Mouse (Mus musculus) midbrain, embryonic 13.5 days (tissue): Measurements from ENCODE around the gene Igsf9b. TPM values are rescaled to one million over a fixed set of nuclear protein-coding genes. Genes with fewer than 3 reads are reported as not detected.

ENCODE experiments used
- ATAC-seq: fragments of 200-750 bp; cut with Nextera tagmentation; 2 replicates; pipeline ENCODE4 v1.8.0; 2017; ENCODE audit warnings: mild to moderate bottlenecking, moderate TSS enrichment, moderate library complexity
- H3K27ac ChIP-seq: fragments of 300-500 bp; sonication (generic); 2 replicates; pipeline ENCODE4 v1.5.1; 2015; ENCODE audit warnings: inconsistent platforms, mild to moderate bottlenecking, moderate library complexity
- H3K27me3 ChIP-seq: fragments of 300-500 bp; sonication (generic); 2 replicates; pipeline ENCODE4 v1.6.1; 2015; ENCODE audit warnings: mild to moderate bottlenecking, inconsistent platforms
- H3K36me3 ChIP-seq: fragments of 300-500 bp; sonication (generic); 2 replicates; pipeline ENCODE4 v1.6.1; 2015; ENCODE audit warnings: mild to moderate bottlenecking, inconsistent platforms
- H3K4me1 ChIP-seq: fragments of 300-500 bp; sonication (generic); replicated peaks from 2 replicates; pipeline ENCODE4 v1.6.1; 2015; ENCODE audit warnings: inconsistent platforms
- H3K4me2 ChIP-seq: fragments of 300-500 bp; sonication (generic); replicated peaks from 2 replicates; pipeline ENCODE4 v1.6.1; 2015; ENCODE audit warnings: moderate library complexity, mild to moderate bottlenecking, inconsistent platforms
- H3K4me3 ChIP-seq: fragments of 300-500 bp; sonication (generic); replicated peaks from 2 replicates; pipeline ENCODE4 v1.5.1; 2015; ENCODE audit warnings: mild to moderate bottlenecking, inconsistent platforms
- H3K9ac ChIP-seq: fragments of 300-500 bp; sonication (generic); replicated peaks from 2 replicates; pipeline ENCODE4 v1.6.1; 2015; ENCODE audit warnings: mild to moderate bottlenecking, inconsistent platforms
- H3K9me3 ChIP-seq: fragments of 300-500 bp; sonication (generic); 2 replicates; pipeline ENCODE4 v1.6.1; 2016; ENCODE audit warnings: mild to moderate bottlenecking, inconsistent platforms
- WGBS: fragments of 180-500 bp; shearing (Covaris S2); methylation state at CpG from one replicate; pipeline ENCODE4 v1.1.7; 2015; 5-methylcytosine and 5-hydroxymethylcytosine counted together
- polyA plus RNA-seq: library from polyadenylated mRNA; unstranded; fragments of >200 nt; fragmentation: Nextera tagmentation; extraction: Ambion mirVana; gene quantifications from 2 replicates; pipeline ENCODE4 v1.2.1, GENCODE M21; 2015

Igsf9b gene
- polyA plus RNA-seq, 1 experiment from 2014 or later: 12.6 TPM

DNA sequence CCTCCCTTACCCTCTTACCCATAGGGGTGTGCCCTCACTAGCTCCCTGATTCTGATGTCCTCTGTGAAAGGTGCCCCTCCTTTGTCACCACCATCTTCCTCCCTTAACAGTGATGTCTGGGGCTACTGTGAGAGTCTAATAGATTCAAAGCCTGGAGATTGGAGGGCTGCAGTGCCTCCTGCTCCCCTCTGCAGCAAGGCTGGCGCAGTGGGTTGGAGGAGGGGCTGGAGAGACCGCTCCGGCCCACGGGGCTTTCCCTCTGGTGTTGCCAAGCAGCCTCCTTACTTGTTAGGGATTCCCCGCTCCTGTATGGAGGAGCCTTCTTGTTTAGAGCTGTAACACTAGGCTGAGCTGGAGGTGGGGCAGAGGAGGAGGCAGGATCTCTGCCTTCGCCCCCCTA is 9.6 kb downstream of the Igsf9b start:
- H3K4me3 ChIP-seq: no peak overlapping the region
- H3K4me1 ChIP-seq: peaks cover 58% of the 10 kb centered on the region
- peak; percentile 85 for ATAC-seq
- 5% methylated on average over 6 of the region's 6 CpGs for WGBS
- peak overlapping the region; percentile 43 for H3K4me2 ChIP-seq
- peak overlapping the region; percentile 51 for H3K9ac ChIP-seq
- H3K36me3 ChIP-seq: peaks cover 24% of the 10 kb centered on the region
- no peaks in the 10 kb centered on the region for H3K9me3 ChIP-seq
- no peaks in the 10 kb centered on the region; the same call in 1 of the 2 replicates for H3K27me3 ChIP-seq
- H3K27ac ChIP-seq: peak overlapping the region; percentile 90

DNA sequence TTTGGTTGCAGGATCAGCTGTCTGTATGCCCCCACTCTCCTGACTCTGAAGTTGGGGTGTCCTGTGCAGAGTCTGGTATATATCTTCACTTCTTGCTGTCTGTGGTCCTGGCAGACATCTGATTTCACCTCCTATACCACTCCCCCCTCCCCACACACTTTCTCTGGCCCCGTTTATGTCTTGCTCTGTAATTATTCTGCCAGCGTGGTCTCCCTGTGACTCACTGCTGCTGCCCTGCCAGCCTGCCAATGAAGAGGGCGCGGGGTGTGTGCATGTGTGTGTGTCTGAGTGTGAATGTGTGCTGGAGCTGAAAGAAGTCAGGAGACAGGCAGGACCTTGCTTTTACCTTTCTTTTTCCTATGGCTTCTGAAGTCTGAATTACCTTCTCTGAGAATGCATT is 11.0 kb downstream of the Igsf9b start:
- peaks cover 49% of the 10 kb centered on the region for H3K4me1 ChIP-seq
- ATAC-seq: no peak
- 84% methylated on average over 4 of the region's 4 CpGs for WGBS

GRCm38 (mm10) chr9:27313427-27313826 is 14.4 kb downstream of the Igsf9b start:
- ATAC-seq: no peak
- no peaks in the 10 kb centered on the region for H3K27me3 ChIP-seq
- H3K27ac ChIP-seq: no peak overlapping the region
- H3K4me1 ChIP-seq: peaks cover 18% of the 10 kb centered on the region
- no peaks in the 10 kb centered on the region for H3K9me3 ChIP-seq
- no peak overlapping the region for H3K9ac ChIP-seq
- H3K36me3 ChIP-seq: peaks cover 40% of the 10 kb centered on the region
- H3K4me3 ChIP-seq: no peak overlapping the region
- WGBS: 97% methylated on average over 5 of the region's 5 CpGs
- no peak overlapping the region for H3K4me2 ChIP-seq

More for the DNA sequence above, 11.0 kb downstream of the Igsf9b start:
- Histone ChIP-seq H3K4me3 (no peak overlapping the region), H3K36me3 (peaks cover 25% of the 10 kb centered on the region), H3K4me2 (no peak overlapping the region), H3K27ac (no peak overlapping the region), H3K9me3 (no peaks in the 10 kb centered on the region), H3K27me3 (no peaks in the 10 kb centered on the region; the same call in 1 of the 2 replicates), H3K9ac (no peak overlapping the region)

GRCm38 (mm10) chr9:27321267-27321666 is 22.3 kb downstream of the Igsf9b start:
- no peak overlapping the region for H3K9ac ChIP-seq
- WGBS: 90% methylated on average over 8 of the region's 8 CpGs
- H3K27ac ChIP-seq: no peak overlapping the region
- H3K4me2 ChIP-seq: no peak overlapping the region
- H3K9me3 ChIP-seq: no peaks in the 10 kb centered on the region
- no peaks in the 10 kb centered on the region for H3K4me1 ChIP-seq
- no peak overlapping the region for H3K4me3 ChIP-seq
- ATAC-seq: no peak
- H3K27me3 ChIP-seq: no peaks in the 10 kb centered on the region
- H3K36me3 ChIP-seq: peaks cover 63% of the 10 kb centered on the region

GRCm38 (mm10) chr9:27322277-27322676 is 23.3 kb downstream of the Igsf9b start:
- Histone ChIP-seq H3K9ac (no peak overlapping the region), H3K27me3 (no peaks in the 10 kb centered on the region), H3K4me3 (no peak overlapping the region), H3K4me1 (no peaks in the 10 kb centered on the region), H3K9me3 (no peaks in the 10 kb centered on the region), H3K4me2 (no peak overlapping the region), H3K36me3 (peaks cover 66% of the 10 kb centered on the region), H3K27ac (no peak overlapping the region)
- ATAC-seq: 0 out of 2 replicates have a peak, but pooled peaks have one; percentile 26
- WGBS: 83% methylated on average over 7 of the region's 7 CpGs

DNA sequence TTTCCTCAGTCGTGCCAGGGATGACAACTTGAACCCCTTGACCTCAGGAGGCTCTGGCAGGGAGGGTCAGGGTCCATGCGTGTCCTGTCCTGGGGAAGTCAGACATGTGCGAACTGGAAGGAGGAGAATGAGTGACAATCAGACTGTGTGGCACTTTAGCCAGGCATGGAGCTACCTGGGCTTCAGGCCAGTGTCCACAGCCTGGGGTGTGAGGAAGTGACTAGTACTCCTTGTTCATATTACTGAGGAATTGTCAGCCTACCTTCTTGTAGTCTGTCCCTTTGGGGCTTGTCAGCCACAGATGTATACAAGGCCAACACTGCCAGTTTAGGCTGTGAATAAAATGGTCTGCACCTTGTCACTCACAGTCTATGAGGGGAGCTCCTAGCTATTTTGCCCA is 24.4 kb downstream of the Igsf9b start:
- no peak overlapping the region for H3K27ac ChIP-seq
- H3K4me1 ChIP-seq: no peaks in the 10 kb centered on the region
- no peak overlapping the region for H3K9ac ChIP-seq
- no peak overlapping the region for H3K4me3 ChIP-seq
- H3K36me3 ChIP-seq: peaks cover 65% of the 10 kb centered on the region
- 92% methylated on average over 3 of the region's 3 CpGs for WGBS
- no peaks in the 10 kb centered on the region for H3K27me3 ChIP-seq
- no peaks in the 10 kb centered on the region for H3K9me3 ChIP-seq
- no peak for ATAC-seq
- no peak overlapping the region for H3K4me2 ChIP-seq

DNA sequence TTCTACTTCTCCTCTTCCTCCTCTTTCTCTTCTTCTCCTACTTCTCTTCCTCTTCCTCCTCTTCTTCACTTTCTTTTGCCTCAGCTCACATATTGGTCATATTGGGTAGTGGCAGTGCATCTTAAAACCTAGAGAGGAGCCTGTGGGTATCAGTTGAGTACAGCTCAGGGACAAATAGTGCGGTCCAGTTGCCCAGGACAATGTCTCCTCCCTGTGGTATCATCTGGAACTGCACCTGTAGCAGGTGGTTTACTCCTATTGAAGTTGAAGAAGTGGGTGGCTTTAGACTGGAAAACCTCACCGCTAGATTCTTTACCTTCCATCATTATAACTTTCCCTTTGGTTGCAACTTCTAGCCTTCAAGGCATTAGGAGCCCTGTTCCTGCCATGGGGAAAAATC is 26.9 kb downstream of the Igsf9b start:
- peaks cover 62% of the 10 kb centered on the region for H3K36me3 ChIP-seq
- H3K4me3 ChIP-seq: no peak overlapping the region
- no peak overlapping the region for H3K4me2 ChIP-seq
- H3K9me3 ChIP-seq: no peaks in the 10 kb centered on the region
- H3K4me1 ChIP-seq: no peaks in the 10 kb centered on the region
- H3K27me3 ChIP-seq: no peaks in the 10 kb centered on the region
- 0 out of 2 replicates have a peak, but pooled peaks have one; percentile 31 for ATAC-seq
- H3K27ac ChIP-seq: no peak overlapping the region
- H3K9ac ChIP-seq: no peak overlapping the region
- WGBS: 61% methylated on average over 2 of the region's 2 CpGs

- peaks cover 71% of the 10 kb centered on the region for H3K36me3 ChIP-seq
- ATAC-seq: no peak
- H3K9ac ChIP-seq: no peak overlapping the region
- H3K9me3 ChIP-seq: no peaks in the 10 kb centered on the region
- H3K27me3 ChIP-seq: no peaks in the 10 kb centered on the region
- no peak overlapping the region for H3K27ac ChIP-seq
- no peak overlapping the region for H3K4me2 ChIP-seq
- no peak overlapping the region for H3K4me3 ChIP-seq
- H3K4me1 ChIP-seq: no peaks in the 10 kb centered on the region
- 89% methylated on average over 3 of the region's 3 CpGs for WGBS
Observed at GRCm38 (mm10) chr9:27327558-27327957, 28.6 kb downstream of the Igsf9b start.

- H3K36me3 ChIP-seq: peaks cover 72% of the 10 kb centered on the region
- 92% methylated on average over 4 of the region's 4 CpGs for WGBS
- ATAC-seq: no peak
- H3K27ac ChIP-seq: no peak overlapping the region
- no peaks in the 10 kb centered on the region for H3K4me1 ChIP-seq
- no peak overlapping the region for H3K4me2 ChIP-seq
- H3K27me3 ChIP-seq: no peaks in the 10 kb centered on the region
- no peak overlapping the region for H3K4me3 ChIP-seq
- no peaks in the 10 kb centered on the region for H3K9me3 ChIP-seq
- H3K9ac ChIP-seq: no peak overlapping the region
Observed at GRCm38 (mm10) chr9:27330374-27330773, 31.4 kb downstream of the Igsf9b start.

- peaks cover 74% of the 10 kb centered on the region for H3K36me3 ChIP-seq
Observed at GRCm38 (mm10) chr9:27331538-27331937, 32.5 kb downstream of the Igsf9b start.

GRCm38 (mm10) chr9:27334895-27335294 is 35.9 kb downstream of the Igsf9b start:
- H3K27me3 ChIP-seq: no peaks in the 10 kb centered on the region
- peak; percentile 37 for ATAC-seq
- H3K36me3 ChIP-seq: peaks cover 48% of the 10 kb centered on the region
- H3K9ac ChIP-seq: no peak overlapping the region
- H3K27ac ChIP-seq: no peak overlapping the region
- WGBS: 88% methylated on average over 9 of the region's 9 CpGs
- H3K4me2 ChIP-seq: no peak overlapping the region
- H3K4me1 ChIP-seq: peaks cover 8% of the 10 kb centered on the region; the same call in 1 of the 2 replicates
- no peak overlapping the region for H3K4me3 ChIP-seq
- no peaks in the 10 kb centered on the region for H3K9me3 ChIP-seq

More at GRCm38 (mm10) chr9:27331538-27331937, 32.5 kb downstream of the Igsf9b start:
- ATAC-seq: no peak
- Histone ChIP-seq H3K9ac (no peak overlapping the region), H3K4me1 (peaks cover 3% of the 10 kb centered on the region; the same call in 1 of the 2 replicates), H3K27ac (no peak overlapping the region), H3K27me3 (no peaks in the 10 kb centered on the region), H3K9me3 (no peaks in the 10 kb centered on the region), H3K4me2 (no peak overlapping the region), H3K4me3 (no peak overlapping the region)
- 96% methylated on average over 7 of the region's 7 CpGs for WGBS

DNA sequence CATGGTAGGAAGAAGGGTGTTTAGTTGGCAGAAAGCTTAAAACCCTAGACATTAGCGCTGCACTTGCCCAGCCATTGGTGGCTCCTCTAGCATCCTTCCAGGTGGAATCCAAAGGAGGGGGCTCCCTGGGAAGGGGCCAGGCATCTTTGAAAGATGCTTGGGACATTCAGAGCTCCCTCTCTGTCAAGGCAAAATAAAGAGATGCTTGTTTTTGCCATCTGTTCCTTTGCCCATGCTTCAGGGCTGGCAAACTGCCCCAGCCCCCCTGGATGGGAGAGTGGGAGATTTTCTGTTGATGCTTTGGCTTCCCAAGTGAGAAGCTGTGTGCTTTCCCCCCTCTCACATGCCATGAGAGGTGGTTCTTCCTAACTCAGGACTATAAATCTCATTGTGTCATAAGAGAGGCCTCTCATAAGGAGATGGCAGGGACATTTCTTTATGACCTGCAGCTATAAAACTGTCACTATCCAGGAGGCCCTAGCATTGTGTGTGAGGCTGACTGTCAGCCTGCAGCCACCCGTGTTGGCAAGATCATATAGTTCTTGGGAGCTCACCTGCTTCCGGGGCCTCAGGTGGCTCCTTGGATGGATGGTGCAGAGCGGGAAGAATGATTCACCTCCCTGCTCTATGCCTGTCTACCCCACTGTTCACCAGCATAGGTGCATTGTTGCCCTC is 38.1 kb downstream of the Igsf9b start:
- H3K4me1 ChIP-seq: peaks cover 8% of the 10 kb centered on the region; the same call in 1 of the 2 replicates
- peak; percentile 12; the same call in 1 of the 2 replicates for ATAC-seq
- peaks cover 50% of the 10 kb centered on the region for H3K36me3 ChIP-seq
- H3K27me3 ChIP-seq: no peaks in the 10 kb centered on the region
- no peaks in the 10 kb centered on the region for H3K9me3 ChIP-seq
- no peak overlapping the region for H3K4me3 ChIP-seq
- 92% methylated on average over 4 of the region's 4 CpGs for WGBS
- H3K9ac ChIP-seq: no peak overlapping the region
- H3K4me2 ChIP-seq: no peak overlapping the region
- no peak overlapping the region for H3K27ac ChIP-seq
